Mouse (Mus musculus): ENCODE measurements around the gene Zdhhc13.

Zdhhc13 gene

GRCm38 (mm10) chr7:48845213-48845973 lies 56.6 kb downstream of the Zdhhc13 start:
- DNase-seq = no peak

DNA sequence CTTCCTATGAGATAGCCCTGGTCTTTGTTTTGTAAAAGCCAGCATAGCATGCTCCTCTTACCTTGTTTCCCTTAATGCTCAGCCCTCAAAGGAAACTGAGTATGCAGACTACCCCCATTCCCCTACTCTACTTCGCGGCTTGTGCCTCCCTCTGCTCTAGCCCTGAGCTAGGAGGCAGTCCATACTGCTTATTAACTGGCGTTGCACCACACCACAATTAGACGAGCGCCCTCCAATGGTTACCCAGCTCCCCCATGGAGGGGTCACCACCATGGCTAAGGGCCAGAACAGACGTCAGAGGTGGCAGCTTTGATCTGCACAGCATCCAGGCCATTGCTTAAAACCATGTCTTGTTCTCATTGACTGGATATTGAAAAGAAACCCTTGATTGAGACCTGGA lies 58.0 kb downstream of the Zdhhc13 start:
- DNase-seq = no peak

DNA sequence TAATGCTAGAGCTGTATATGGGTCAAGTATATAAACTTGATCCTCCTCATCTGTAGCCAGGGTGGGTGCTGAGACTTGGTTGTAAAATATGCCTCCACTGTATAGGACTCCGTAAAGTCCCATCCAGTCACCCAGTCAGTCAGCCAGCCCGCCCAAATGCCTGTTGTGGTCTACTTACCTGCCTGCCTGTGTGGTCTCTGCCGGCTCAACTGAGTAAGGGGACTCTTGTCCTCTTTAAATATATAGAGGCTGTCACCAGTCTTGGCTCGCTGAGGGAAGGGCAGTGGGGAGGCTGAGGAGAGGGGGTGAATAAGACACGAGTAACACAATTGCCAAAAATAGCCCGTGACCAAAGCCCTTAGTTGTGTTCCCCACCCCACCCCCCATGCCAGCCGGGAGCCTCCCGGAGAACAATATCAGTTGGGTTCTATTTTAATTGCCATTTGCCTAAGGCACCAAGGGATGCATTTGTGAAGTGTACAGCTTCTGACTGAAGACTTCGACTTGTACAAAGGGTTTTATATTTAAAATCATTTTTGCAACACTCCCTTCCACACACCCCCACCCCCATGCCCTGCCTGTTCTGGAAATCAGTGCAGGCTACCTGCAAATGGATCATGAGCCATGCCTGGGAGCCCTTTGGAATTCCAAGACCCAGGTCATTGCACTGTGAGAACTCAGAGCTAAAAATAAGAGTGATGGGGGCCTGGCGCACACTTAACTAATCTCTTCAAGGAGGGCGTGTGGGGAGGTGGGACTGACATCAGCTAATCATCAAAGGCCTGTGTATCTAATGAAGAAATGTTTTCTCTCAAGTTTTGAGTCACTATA lies 59.2 kb downstream of the Zdhhc13 start, which contains the start of gene Csrp3:
Gene Csrp3, minus strand, starts transcription at position 214 of the 831 bp plus-strand sequence.
- DNase-seq = no peak

DNA sequence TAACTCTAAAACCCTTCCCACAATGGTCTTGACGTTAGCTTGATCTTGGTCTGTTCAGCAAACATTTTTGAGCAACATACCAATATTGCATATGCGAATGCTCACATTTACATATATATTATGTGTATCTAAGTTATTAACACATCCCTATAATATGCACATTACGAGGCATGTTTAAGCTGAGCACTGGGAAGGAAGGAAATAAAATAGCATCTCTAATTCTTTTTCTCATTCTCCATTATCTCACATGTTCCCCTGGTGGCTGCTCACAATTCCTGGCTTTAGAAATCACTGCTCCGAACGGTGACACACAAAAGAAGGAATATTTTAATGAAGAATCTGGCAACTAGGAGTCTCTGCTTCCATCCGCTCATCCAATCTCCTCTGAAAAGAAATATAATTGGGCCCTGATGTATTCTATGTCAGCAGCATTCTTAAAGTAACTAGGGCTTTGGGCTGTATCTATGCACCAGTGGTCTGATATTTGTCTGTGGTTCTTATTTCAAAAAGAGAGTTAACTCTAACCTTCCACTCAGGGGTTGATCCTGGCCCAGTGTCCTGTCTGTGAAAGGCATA lies 62.8 kb downstream of the Zdhhc13 start:
- DNase-seq = no peak

DNA sequence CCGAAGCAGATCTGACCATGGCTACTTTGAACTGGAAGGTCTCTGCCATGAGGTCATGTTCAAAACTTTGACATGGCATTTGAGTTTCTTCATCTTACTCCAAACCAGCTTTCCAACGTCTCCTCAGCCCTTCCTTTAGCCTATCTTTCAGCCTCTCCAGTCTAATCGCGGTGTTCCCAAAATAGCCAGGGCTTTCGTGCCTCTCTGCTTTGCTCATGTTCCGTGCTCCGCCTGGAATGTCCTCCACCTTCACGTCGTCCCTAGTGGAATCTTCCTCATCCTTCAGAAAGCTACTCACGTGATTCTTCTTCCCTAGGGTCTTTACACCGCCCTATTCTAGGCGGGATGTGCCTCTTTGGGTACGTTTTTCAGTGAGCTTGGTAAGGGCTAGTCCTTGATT lies 64.7 kb downstream of the Zdhhc13 start:
- DNase-seq = no peak

- DNase-seq = no peak
Measured at GRCm38 (mm10) chr7:48855461-48855860, 66.7 kb downstream of the Zdhhc13 start.

GRCm38 (mm10) chr7:48858257-48858656 lies 69.5 kb downstream of the Zdhhc13 start:
- DNase-seq = no peak

GRCm38 (mm10) chr7:48859362-48859761 lies 70.6 kb downstream of the Zdhhc13 start:
- no peak for DNase-seq

DNA sequence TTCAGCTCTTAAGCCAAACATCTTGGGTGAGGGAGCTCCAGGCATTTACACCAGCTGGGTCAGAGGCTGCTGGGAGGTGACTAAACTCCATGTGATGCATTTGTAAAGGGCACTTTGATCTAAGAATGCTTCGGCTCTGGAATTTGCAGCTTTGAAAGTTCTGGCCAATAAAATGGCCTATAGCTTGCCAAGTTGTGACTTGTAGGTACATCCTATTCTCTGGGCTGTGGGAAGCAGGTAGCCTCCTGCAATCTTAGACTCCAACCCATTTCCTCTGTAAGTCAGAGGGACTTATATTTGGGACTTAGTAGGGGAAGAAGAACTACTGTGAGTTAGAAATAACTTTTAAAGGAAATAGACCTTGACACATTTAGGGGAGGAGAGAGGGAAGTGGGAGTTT lies 72.1 kb downstream of the Zdhhc13 start:
- no peak for DNase-seq

DNA sequence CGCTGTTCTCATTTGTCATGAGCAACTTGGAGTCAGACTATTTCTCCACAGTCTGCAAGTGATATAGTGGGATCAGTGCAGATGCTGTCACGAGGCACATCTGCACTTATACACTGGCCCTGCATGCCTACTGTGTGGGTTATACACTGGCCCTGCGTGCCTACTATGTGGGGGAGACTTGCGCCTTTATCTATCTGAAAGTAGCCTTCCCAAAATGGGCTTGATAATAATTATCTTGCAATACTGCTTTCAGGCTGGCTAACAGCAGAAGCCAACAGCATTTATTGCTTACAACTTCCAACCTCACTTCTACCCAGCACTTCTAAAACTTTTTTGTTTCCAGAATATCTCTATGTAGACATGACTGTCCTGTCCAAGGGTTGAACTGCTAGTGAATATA lies 73.0 kb downstream of the Zdhhc13 start:
- no peak for DNase-seq

DNA sequence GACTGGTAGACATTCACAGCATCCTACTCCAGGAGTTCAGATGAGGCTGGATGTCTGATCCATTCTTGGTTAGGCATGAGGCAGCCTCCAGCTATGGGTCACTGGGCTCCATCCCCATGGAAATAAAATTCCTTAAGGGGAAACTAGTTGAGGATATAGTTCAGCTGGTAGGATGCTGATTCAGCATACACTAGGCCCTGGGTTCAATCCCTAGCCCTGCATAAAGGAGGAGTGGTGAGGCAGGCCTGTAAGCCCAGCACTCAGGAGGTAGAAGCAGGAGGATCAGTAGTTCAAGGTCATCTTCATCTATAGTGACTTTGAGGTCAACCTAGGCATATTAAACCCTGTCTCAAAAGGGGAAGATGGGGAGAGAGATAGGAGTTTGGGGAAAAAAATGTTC lies 75.4 kb downstream of the Zdhhc13 start:
- no peak for DNase-seq

DNA sequence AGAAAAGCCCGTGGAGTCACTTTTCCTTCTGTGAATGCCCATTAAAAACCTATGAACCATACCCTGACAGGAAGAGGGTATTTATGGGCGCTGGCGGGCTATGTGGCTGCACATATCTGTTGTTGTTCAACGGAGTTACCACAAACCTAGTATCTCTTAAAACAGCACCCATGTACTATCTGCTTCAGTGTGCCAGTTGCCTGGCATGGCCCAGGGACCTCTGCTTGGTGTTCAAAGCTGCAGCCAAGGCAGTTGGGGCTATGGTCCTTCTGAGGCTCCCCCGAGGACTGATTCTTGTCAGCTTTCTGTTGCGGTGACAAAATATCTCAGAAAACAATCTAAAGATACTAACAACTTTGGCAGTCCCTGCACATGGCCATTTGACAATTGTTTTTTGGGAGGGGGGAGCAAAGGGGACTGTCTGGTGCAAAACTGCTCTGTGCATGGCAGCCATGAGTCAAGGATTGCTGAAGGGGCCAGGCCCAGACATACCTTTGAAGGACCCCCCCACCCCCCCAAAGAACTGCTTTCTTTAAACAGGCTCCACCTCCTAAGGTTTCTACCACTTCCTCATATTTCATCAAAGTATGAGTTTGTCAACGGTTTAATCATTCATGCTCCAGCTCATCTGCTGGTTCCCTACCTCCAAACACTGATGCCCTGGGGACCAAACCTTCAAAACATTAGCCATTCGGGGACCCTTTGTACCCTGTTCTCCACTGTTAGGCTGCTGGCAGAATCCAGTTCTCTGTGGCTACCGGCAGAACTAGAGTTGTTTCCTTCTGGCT lies 76.1 kb downstream of the Zdhhc13 start:
- no peak for DNase-seq

- DNase-seq = no peak
Measured at GRCm38 (mm10) chr7:48867576-48867975, 78.8 kb downstream of the Zdhhc13 start.

- no peak for DNase-seq
Measured at GRCm38 (mm10) chr7:48870144-48870543, 81.3 kb downstream of the Zdhhc13 start.

DNA sequence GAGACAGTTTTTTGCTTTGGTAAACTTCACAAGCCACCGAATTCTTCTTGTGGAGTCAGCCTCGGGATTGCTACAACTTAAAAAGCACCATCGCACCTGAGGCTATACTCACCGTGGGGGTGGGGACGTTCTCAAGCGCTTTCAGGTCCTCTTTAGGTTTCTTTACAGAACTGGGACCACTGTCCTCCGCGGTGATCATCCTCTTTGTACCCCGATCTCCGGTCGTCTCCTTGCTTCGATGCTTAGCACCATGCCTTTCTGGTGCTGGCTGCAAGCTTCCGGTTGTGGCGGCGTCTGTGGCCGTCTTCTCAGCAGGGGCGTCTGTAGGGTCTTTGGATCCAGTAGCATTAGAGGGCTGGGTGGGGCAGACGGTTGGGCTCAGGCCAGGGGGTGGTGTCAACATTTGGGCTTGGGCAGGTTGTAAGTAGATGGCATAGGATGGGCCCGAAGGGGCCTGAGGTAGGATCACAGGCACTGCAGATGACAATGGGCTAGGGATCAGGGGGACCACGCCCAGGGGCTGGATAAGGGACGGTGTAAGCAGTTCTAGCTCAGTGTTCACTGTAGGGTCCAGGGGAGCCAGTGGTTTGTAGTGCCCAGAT lies 81.9 kb downstream of the Zdhhc13 start:
- DNase-seq = no peak

GRCm38 (mm10) chr7:48871292-48871691 lies 82.5 kb downstream of the Zdhhc13 start:
- no peak for DNase-seq

GRCm38 (mm10) chr7:48875096-48875495 lies 86.3 kb downstream of the Zdhhc13 start:
- DNase-seq = no peak

- peak; percentile 19 for DNase-seq
Measured at GRCm38 (mm10) chr7:48876526-48876925, 87.7 kb downstream of the Zdhhc13 start.
